Mouse (Mus musculus) spleen, adult 18-20 months (tissue): ENCODE data around the gene Abhd6.
"Not testable (repeated sequence)": the region's sequence is repeated elsewhere in the genome, so short reads cannot be mapped to it uniquely, and the experiment has no call there.

Experiments used
- DNase-seq, 2 experiments: peaks; one replicate each; pipeline ENCODE4 v3.0.0; 2022; ENCODE audit warnings: mixed read lengths in 2 of 2

Gene Abhd6

DNA sequence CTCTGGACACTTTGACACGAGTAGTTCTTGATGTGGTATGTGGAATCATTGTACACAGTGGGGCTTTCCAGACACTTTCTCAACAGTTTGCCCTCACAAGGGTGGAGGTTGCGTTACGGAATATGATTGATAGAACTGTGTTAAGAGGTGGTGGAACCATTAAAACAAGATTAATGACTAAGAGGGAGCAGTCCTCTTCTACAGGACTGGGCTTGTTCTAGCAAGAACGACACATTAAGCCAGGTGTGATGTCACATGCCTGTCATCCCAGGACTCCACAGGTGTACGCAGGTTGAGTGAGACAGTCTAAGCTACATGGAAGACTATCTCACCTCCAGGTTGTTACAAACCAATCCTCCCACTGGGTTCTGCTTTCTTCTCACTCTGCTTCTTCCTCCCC is 3.3 kb upstream of the Abhd6 start:
- no peak for DNase-seq

DNA sequence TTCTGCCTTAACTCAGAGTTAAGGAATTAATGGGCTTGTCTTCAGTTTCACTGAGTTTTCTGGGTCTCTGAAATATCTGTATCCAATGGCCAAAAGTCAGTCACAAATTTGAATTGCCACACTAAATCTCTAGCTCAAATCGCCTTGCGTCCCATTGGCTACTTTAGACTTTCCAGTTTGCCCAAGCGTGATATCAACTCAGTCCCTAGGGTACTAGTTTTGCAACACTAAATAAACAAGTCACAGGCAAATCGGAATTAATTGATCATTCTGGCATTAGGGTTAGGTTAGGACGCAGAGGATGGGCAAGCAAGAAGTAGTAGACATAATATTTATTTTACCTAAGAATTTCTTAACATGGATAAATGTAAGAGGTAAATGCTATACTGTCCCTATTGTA is 2.5 kb upstream of the Abhd6 start:
- no peak for DNase-seq

DNA sequence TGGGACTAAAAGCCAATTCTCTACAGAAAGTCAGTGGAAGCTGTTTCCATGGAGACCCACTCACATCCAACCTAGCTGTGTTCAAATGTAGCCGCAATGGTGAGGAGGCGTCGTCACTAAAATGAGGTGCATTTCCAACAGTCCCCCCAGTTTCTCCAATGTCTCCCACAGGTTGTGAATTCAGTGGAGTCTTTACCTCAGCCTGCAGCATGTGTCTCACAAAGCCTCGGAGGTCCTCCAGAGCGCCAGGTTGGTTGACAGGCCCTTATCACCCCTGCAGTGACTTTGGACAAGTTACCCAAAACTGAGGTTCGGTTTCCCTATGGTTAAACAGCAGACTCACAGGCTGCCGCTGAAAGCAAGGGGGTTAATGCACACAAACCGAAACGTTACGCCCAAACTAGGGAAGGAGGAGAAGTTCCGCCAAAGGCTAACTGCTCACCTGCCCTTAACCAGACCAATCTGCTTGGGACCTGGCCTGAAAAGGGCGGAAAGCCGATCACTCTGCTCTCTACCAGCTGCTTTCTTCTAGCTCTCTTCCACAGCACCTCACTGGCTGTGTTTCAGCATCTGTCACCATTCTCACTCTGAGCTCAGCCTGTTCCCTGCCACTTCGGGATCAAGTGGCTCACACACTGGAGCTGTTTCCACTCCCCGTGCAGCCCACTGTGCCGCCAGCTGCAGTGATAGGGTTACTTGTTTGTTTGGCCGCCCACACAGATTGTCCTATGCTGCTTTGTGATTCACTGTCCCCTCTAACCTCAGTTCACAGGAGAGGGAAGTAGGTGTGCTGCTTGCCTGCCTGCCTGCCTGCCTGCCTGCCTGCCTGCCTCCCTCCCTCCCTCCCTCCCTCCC is 1.6 kb upstream of the Abhd6 start:
- no peak for DNase-seq

DNA sequence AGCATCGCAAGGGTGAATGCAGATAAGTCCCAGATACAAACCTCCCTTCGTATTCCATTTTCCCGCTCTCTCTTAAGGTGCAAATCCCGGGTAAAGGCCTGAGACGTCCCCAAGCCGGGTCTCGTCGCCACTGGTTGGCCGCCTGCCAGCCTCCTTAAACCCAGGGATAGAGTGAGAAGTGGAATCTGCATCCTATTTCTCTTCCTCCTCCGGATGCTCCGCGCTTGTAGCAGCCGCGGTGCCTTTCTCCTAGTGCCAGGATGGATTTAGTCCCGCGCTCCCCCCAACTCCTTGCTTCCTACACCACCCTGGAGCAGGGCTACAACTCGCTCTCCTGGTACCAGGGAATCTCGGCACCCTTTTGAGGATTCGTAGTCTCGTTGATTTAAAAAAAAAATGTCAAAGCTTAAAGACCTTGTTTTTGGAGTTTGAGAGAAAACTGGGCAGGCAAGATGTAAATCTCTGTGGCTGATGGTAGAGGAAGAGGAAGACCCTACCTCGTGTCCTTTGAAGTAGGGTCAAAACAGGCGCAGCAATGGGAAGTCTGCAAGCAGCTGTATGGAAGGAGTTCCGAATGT is 480 bp downstream of the Abhd6 start:
- no peak for DNase-seq

DNA sequence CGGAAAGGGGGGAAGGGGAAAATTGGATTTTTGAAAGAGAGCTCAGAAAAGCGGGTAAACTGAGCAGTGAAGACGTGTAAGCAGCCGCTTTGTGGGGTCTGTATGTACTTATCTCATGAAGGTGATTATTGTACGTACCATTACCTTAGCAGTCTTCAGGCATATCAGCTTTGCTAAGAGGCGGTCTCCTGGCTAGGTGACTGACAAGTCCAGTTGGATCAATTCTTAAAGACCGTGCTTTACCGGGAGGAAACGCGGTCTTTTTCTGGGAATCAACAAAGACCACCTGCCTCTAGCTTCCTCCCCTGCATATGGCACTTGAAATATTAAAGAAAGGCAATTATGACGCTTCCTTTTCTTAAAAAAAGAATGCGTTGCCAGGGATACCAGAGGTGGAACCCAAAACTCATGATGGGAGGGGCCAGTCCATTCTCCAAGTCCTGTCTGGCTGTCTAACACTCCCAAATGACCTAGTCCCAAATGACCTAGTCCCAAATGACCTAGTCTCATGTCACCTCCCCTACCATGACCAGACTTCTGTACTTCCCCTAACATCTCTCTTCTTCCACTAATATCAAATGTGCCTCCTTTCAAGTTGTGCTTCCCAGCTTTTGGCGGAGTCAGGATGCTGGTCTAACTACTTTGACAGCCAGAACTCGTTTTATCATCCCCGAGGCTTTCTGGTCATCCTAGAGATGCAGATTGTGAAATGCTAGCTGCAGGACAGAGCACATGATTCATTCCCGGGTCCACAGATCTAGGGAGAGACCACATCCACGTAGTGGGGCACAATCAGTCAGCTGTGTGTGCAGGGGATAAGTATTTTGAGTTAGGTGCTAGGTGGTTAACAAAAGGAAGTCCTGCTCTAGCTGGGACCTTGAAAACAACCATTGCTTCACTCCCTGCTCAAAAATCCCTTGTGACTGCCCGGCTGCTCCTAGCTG is 1.3 kb downstream of the Abhd6 start:
- no peak for DNase-seq

DNA sequence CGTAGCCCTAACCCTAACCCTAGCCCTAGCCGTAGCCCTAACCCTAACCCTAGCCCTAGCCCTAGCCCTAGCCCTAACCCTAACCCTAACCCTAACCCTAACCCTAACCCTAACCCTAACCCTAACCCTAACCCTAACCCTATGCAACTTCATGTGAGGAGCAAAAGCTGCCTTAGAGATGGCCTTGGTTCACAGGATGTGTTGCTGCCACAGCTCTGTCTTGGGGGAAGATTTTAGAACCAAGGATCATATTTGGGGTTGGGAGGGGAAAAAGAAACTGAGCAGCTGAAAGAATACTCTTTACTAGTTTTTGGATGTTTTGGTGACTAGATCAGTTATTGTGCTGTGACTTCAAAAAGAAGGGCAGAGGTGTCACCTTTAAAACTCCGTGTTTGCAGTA is 3.4 kb downstream of the Abhd6 start:
- DNase-seq = not testable (repeated sequence)

DNA sequence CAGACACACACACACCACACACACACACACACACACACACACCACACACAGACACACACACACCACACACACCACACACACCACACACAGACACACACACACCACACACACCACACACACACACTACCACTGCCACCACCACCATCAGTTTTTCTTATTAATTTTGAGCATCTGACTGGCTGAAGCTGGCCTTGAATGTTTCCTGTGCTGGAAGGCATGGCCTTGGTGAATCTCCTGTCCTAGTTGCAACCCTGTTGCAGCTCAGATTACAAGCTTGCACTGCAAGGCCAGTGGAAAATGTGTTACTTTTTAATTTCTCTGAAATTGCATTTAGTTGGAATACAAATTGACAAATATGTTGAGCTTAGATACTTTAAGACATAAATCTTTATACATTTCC is 4.4 kb downstream of the Abhd6 start:
- DNase-seq = no peak

DNA sequence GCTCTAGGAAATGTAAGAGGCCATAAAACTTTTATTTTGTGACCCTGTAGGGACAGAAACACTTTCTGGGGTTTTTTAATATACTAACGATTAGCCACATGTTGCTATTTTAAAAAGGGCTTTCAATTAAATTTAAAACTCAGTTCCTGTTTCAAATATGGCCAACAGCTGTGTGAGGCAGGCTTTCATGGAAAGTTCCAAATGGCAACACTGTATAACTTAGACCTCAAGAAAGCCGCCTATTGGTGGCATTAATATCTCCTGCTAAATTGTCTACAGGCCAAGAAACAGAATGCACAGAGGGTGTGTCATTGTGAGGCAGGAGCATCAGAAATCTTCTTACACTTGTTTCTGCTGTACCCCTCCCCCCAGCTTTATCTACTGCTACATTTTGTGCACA is 4.8 kb downstream of the Abhd6 start:
- no peak for DNase-seq

DNA sequence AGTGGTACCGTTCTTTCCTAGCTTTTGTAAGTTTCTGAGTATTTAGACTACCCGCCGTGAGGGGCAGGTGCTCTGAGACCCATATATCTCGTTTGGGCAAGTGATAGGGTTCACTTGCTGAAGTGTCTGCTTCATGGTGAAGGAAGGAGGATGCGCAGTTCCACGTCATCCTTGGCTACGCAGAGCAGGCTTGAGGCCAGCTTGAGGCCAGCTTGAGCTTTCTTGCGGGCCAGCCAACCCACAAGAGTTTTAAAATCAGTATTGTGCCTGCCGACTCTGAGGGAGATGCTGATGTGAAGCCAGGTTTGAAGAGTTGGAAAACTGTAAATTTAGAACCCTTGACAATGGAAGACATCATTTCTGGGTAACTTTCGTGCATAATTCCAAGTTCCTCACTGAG is 5.2 kb downstream of the Abhd6 start:
- DNase-seq = no peak

DNA sequence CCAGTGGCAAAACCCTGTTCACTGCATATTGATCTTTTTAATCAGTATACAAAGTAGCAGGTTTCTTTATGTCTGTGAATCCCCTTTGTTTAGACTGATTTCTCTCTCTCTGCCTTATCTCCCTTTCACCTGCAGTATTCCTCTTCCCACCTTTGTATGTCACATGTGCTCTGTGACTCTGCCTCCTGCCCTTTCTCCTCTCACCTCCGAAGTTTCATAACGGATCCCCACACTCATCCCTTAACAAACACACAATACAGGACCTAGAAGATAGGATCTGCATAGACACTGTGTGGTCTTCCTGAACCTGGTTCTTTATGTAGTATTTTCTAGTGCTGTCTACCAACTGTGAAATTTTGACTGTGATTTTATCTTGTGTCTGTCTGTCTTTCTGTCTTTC is 8.6 kb downstream of the Abhd6 start:
- no peak for DNase-seq

DNA sequence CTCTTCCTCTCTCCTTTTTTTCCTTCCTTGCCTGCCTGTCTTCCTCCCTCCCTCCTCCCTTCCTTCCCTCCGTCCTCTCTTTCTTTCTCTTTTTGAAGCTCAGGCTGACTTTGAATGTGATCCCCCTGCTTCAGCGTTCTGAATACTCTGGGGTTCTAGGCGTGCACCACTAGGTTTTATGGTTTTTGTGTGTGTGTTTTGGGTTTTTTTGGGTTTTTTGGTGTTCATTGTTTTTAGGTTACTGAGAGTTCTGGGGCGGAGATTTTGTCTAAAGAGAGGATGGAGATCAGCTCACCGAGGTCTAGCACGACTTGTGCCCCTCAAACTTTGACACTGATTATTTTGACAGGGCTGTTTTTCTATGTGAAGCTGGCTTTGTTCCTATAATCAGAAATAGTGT is 9.2 kb downstream of the Abhd6 start:
- no peak for DNase-seq

DNA sequence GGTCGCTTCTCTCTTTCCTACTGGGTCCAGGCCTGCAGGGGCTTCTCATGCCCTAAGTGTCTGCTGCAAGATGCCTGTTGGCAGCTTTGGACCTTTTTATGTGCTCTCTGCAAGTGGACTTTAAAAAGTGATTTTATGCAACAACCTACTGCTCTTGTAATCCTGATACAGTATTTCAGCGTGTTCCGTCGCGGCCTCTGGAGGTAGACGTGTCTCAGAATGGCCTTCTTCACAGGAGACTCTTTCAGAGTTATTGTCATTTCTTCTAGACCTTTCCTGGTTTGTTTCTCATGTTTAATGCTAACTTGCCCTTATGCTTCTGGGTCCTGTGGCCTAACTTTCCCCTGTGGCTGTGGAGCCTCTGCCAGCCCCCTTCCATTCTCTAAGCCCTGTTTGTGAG is 13.1 kb downstream of the Abhd6 start:
- DNase-seq = no peak

DNA sequence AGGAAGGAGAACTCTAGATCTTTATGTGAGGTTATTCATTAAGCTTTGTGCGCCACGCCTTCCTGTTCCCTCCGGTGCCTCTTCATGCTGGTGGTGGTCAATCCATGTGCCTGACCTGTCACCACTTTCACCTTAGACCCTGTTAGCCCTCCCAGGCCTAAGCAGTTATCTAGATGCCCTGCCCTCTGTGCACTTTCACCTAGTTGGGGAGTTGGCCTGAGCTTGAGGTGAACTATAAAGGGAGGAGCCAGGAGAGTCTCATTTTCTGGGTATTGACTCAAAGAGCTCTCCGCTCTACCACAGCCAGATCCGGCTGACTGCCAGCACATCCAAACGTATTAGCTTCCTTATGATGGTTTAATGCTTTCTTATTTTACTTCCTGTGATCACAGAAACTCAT is 13.6 kb downstream of the Abhd6 start:
- DNase-seq = no peak

DNA sequence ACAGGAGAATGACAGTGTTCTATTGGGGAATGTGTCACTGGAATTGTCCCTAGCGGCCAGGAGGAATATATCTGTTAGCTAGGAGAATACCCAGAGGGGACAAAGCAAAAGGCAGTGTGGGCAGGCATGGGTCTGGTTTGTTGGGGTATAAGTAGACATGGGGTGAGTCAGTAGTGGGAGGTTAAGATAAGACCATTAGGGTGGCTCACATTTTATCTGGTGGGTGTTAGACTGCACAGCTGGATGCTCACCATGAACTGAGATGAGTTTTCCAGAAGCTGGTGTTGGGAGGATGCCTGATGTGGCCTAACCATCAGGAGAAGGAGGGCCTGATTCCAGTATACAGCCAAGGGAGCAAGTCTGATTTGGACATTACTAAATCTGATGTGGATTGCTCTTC is 14.2 kb downstream of the Abhd6 start:
- no peak for DNase-seq

DNA sequence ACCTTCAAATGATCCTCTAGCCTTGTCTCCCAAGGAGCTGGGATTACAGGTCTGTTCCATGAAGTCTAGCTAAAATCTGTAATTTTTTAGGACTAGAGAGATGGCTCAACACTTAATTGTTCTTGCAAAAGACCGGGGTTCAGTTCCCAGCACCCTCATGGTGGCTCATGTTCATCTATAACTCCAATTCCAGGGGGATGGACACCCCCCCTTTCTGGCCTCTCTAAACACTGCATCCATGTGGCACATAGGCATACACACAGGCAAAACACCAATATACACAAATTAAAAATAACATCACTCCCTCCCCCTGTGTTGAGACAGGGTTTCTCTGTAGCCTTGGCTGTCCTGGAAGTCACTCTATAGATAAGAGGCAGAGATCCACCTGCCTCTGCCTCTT is 17.3 kb downstream of the Abhd6 start:
- no peak for DNase-seq

DNA sequence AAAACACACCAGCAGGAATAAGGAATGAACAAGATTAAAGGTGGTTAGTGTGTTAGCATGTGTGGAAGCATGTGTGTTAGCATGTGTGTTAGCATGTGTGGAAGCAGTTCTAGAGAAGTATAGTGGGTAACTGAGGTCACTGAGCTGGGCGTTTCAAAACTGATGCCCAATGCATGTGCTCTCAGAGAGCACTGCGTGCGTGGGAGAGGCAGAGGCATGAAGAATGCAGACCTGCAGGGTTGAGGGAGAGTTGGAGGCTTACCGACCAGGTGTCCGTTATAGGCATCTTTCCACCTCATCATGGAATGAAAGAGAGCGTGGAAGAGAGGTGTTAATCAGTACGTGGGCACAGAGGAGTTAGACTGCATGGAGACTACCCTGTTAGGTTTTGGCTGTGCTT is 17.8 kb downstream of the Abhd6 start:
- no peak for DNase-seq

DNA sequence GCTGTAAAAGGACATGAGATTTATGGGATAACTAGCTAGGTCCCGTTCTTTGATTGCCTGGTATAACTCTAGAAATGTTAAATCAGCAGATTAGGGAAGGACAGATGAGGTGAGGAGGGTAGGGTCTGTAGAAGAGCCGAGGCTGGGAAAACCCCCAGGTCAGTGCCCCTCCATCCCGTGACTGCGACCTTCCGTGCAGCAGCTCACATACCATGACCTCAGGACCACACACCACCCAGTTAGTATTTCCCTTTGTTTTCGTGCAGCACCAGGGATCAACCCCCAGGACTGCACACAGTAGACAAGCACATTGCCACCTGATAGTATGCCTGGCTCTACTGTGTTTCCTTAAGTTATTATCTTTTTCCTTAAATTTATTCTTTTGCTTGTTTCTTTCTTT is 21.8 kb downstream of the Abhd6 start:
- DNase-seq = no peak

DNA sequence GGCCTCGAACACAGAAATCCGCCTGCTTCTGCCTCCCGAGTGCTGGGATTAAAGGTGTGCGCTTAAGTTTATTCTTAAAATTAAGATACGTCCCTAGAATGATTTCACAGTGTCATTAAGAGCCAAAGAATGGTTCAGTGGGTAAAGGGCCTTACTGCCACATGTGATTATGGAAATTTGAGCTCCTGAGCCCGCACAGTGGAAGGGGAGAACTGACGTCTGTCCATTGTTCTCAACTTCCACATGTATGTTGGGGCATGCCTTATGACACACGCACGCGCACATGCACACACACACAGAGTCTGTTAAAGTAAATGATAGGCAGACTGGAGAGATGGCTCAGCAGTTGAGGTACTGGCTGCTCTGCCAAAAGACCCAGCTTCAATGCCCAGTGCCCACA is 22.2 kb downstream of the Abhd6 start:
- no peak for DNase-seq

DNA sequence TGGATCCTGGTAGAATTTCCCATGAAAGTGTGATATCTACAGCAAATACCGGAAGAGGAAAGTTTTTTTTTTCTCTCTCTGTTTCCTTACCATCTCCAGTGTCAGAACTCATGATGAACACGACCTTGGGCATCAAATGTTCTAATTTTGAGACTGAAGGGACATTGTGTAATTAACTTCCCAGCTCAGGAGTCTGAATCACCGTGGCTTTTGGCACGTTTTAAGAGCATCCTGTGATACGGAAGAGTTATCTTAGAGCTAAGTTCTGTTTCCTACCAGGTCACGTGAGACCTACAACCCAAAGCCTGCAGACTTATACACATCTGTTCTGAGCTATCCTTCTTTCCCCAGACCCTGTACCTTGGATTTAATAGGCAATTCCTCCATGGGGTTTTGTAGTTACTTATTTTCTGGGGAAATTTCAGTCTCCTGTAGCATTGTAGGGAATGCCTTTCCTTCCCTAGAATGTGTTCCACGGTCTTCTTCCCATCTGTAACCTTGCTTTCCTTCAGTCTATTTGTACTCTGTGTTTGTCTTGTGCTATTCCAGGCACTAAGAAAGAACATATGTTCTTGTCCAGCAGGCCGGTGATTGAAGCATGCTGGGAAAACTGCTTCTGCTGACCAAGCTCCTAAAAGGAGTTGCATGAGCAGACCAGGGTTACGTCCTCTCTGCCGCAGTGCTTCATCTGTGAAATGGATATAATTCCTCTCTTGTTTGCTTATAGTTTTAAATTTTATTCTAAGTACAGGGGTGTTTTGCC is 24.2 kb downstream of the Abhd6 start:
- DNase-seq = no peak

DNA sequence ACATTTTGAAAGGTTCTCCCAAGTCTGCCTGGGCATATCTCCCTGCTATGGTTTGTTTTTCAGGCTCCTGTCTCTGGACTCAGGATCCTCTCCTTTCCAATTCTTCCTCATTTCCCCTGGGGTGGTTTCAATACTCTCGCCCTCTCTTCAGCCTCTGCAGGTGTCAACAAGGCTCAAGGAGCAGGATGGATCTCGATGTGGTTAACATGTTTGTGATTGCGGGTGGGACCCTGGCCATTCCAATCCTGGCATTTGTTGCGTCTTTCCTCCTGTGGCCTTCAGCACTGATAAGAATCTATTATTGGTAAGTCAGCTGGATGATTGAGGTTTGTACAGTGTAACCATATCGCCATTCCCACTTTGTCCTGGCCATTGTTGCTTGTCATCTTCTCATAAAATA is 25.4 kb downstream of the Abhd6 start:
- no peak for DNase-seq

DNA sequence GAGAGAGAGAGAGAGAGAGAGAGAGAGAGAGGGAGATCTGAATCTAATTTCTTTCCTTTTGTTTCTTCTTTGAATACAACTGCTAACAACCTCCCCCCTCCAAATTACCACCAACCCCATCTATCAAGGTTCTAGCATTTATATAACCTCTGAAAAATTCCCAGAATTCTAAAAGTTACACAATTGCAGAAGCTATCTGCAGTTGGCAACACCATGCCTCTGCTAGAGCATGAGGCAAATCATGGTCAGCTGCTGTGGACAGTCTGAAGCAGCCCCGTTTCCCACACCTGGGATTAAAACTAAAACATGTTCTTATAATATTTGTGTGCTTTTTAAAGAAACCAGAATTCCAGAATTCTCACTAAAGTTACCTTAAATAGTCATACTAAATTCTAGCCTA is 27.1 kb downstream of the Abhd6 start:
- no peak for DNase-seq

DNA sequence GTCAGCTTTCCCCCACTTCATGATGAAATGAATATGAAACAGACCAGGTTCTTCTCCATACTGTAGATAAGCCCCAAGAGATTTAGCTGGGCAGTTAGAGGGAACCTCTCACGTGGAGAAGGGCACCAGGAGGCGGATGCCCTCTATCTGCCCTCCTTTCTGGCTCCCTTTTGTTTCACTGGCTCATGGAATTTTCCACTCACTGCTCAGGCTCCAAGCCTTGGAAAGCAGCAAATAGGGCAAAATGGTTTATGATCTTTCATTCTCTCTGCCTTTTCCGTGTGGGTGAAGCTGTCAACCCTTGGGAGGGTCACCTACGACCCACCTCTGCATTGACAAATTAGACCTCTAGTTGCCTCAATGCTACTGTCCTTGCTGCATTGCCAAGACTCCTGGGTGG is 27.8 kb downstream of the Abhd6 start:
- DNase-seq = no peak
